Mouse (Mus musculus): ENCODE results near the gene Rps23.

DNA sequence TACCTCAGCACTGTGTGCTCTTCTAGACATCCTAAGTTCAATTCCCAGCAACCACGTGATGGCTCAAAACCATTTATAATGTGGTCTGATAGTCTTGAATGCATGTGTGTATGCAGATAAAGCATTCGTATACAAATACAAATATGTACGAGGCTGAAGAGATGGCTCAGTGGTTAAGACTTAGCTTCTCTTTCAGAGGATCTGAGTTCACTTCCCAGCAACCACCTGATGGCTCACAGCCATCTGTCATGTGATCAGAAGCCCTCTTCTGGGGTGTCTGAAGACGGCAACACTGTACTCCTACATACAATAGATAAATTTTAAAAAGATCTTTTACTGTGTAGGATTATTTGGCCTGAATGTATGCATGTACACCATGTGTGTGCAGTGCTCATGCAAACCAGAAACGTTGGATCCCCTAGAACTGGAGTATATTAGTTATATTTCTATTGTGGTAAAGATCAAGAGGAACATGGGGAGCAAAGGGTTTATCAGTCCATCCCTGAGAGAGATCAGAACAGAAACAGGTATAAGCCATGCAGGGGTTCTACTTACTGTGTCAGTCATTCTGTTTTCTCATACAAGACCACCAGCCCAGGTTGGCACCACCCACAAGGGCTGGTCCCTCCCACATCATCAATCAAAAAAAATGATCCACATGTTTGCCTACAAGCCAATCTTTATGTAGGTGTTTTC is 4.3 kb downstream of the Rps23 start:
- no peak for TF ChIP-seq CTCF (IDR thresholded peaks at IDR 0.05; ENCODE audit: low read depth)
- TF ChIP-seq EP300 (IDR thresholded peaks at IDR 0.05; ENCODE audit: low read depth) = no peak

All from liver, postnatal 0 days (tissue).